Mouse (Mus musculus) kidney, adult 2 months (tissue): ENCODE data around the gene Pdcd10. TPM values are rescaled to one million over a fixed set of nuclear protein-coding genes. Genes with fewer than 3 reads are reported as not detected.

Experiments
- DNase-seq: peaks from one replicate; pipeline ENCODE4 v3.0.0; 2021
- H3K27ac ChIP-seq: fragments of 200-500 bp; 2 replicates; pipeline ENCODE4 v1.5.1; 2012; ENCODE audit warnings: low read depth, low read length, control low read depth, inconsistent platforms; ENCODE audit not compliant: insufficient read depth
- H3K27me3 ChIP-seq: fragments of 200-500 bp; replicated peaks from 2 replicates; pipeline ENCODE4 v1.6.1; 2012; ENCODE audit warnings: mild to moderate bottlenecking, moderate library complexity, low read length, inconsistent platforms; ENCODE audit not compliant: control insufficient read depth, insufficient read depth
- H3K36me3 ChIP-seq: fragments of 200-500 bp; 2 replicates; pipeline ENCODE4 v1.6.1; 2012; ENCODE audit warnings: mild to moderate bottlenecking, moderate library complexity, low read length, inconsistent platforms; ENCODE audit not compliant: control insufficient read depth, insufficient read depth
- H3K4me1 ChIP-seq: fragments of 200-500 bp; 2 replicates; pipeline ENCODE4 v1.6.1; 2011; ENCODE audit warnings: low read length; ENCODE audit not compliant: control insufficient read depth, insufficient read depth
- H3K4me3 ChIP-seq: fragments of 200-500 bp; 2 replicates; pipeline ENCODE4 v1.5.1; 2011; ENCODE audit warnings: mild to moderate bottlenecking, low read depth, low read length, control low read depth; ENCODE audit not compliant: insufficient read depth
- CTCF ChIP-seq: fragments of 200-500 bp; conservative IDR thresholded peaks from 2 replicates; pipeline ENCODE4 v1.5.1; 2011; ENCODE audit warnings: low read depth, mild to moderate bottlenecking, control low read depth, low read length, moderate library complexity, mixed read lengths; ENCODE audit not compliant: insufficient read depth, insufficient read length
- POLR2A ChIP-seq: fragments of 200-500 bp; IDR thresholded peaks from one replicate; pipeline ENCODE4 v1.6.1; 2011; ENCODE audit warnings: low read depth, low read length, control low read depth
- WGBS: fragments of 180-500 bp; shearing (Covaris S2); methylation state at CpG from one replicate; pipeline ENCODE4 v1.1.7; 2018; 5-methylcytosine and 5-hydroxymethylcytosine counted together
- polyA plus RNA-seq: library from polyadenylated mRNA; depleted of rRNA; stranded (reverse); fragments of >200 nt; gene quantifications from 2 replicates; pipeline ENCODE4 v1.2.3, GENCODE M21; 2012

Pdcd10 gene
- polyA plus RNA-seq, 1 experiment, result 9.0 TPM

DNA sequence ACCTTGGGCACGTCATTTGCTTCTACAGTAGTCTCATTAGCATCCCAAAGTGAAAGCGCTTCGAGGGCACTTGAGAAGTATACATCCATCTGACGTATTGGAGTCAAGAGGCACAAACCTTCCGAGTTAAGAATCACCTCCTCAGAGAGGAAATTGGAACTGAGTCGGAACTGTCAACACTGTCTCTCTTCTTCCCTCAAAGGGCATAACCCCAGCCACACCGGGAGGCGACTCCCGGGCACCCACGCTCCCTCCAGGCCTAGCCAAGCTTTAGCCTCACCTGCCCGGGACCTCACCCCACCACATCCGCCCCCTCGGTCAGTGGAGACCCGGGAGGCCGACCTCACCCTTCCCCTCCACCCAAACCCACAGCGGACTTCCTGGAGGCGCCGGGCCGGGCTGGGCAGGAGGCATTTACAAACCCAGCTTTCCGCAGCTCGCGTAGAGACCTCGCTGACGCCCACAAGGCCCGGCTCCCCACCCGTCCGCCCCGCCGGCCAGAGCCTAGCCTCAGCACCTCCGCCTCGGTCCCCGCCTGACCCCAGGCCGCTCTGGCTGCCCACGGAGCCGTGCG, 448 bp downstream of the Pdcd10 start:
- Histone ChIP-seq H3K4me3 (peak overlapping the region; percentile 79), H3K36me3 (no peaks in the 10 kb centered on the region), H3K27me3 (no peaks in the 10 kb centered on the region), H3K4me1 (peaks cover 8% of the 10 kb centered on the region), H3K27ac (peak overlapping the region; percentile 77)
- under 1% methylated on average over 36 of the region's 36 CpGs for WGBS
- TF ChIP-seq CTCF (no peak), POLR2A (no peak)
- no peak for DNase-seq

DNA sequence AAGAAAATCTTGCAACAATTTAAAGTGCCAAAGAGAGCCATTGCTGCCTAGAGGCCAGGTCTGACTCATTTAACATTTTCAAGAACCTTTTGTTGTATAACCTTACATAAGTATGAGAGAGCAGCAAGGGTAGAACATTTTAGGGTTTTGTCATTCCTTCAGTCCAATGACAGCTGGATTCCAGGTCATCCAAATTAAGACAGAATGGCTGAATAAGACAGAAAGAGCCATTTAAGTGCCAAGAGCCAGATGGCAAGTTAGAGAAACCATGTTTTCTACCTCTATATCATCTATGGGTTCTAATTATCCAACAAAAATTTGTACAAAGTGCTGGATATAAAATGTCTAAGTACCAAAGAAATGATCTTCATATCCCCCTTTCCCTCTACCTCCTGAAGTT, 5.4 kb downstream of the Pdcd10 start:
- H3K27ac ChIP-seq, result no peak overlapping the region
- H3K36me3 ChIP-seq, result no peaks in the 10 kb centered on the region
- no peaks in the 10 kb centered on the region for H3K27me3 ChIP-seq
- TF ChIP-seq CTCF, result no peak
- no peak for DNase-seq
- H3K4me3 ChIP-seq, result no peak overlapping the region
- peaks cover 10% of the 10 kb centered on the region for H3K4me1 ChIP-seq

DNA sequence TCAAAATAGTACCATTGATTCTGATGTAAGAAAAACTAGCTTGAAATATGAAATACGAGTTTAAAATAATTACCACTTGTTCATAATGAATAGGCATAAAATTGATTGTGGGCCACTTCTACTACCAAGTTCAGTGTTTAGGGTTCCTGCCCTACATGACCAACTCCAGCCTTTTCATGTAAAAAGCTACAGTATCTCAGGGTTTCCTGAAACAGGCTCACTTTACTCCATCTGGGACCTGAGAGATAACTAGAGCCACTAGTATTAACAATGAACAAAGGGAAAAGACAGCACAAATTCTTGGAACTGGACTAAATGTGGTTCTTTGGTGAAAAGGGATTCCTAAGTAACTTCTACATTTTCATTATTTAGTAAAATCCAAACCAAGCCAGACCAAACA, 12.4 kb downstream of the Pdcd10 start:
- Histone ChIP-seq H3K4me1 (peaks cover 4% of the 10 kb centered on the region; the same call in 1 of the 2 replicates), H3K4me3 (no peak overlapping the region), H3K27ac (no peak overlapping the region), H3K36me3 (0 out of 2 replicates have a peak, but pooled peaks cover 2% of the 10 kb centered on the region), H3K27me3 (no peaks in the 10 kb centered on the region)
- TF ChIP-seq CTCF, result no peak
- no peak for DNase-seq
- WGBS, result 92% methylated on average over 1 of the region's 1 CpGs

GRCm38 (mm10) chr3:75542852-75543251, 13.8 kb downstream of the Pdcd10 start:
- WGBS, result 60% methylated on average over 3 of the region's 3 CpGs
- no peak for TF ChIP-seq CTCF
- no peak for TF ChIP-seq POLR2A
- DNase-seq, result peak; percentile 66
- H3K36me3 ChIP-seq, result peaks cover 4% of the 10 kb centered on the region; the same call in 1 of the 2 replicates
- H3K4me1 ChIP-seq, result peaks cover 4% of the 10 kb centered on the region; the same call in 1 of the 2 replicates
- H3K4me3 ChIP-seq, result no peak overlapping the region
- H3K27ac ChIP-seq, result no peak overlapping the region
- no peaks in the 10 kb centered on the region for H3K27me3 ChIP-seq

DNA sequence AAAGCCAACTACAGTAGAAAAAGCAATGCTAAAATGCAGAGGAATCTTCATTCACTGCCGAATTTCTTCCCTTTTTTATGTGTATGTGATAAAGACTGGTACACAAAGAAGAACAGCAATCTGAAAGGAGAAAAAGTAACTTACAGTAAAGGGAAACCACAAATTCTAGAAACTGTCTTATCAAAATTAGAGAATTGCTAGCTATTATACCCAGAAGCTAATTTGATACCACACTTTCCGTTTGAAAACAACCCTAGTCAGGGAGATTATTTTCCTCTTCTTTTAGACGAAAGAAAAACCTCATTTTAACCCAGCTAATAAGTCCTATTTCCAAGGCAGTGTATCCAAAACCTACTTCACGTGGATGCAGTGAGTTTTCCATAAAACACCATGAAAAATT, 15.4 kb downstream of the Pdcd10 start:
- no peak overlapping the region for H3K27ac ChIP-seq
- peaks cover 4% of the 10 kb centered on the region; the same call in 1 of the 2 replicates for H3K4me1 ChIP-seq
- no peak for DNase-seq
- no peak overlapping the region for H3K4me3 ChIP-seq
- H3K27me3 ChIP-seq, result no peaks in the 10 kb centered on the region
- 85% methylated on average over 4 of the region's 4 CpGs for WGBS
- peaks cover 4% of the 10 kb centered on the region; the same call in 1 of the 2 replicates for H3K36me3 ChIP-seq
- TF ChIP-seq CTCF (no peak), POLR2A (no peak)

DNA sequence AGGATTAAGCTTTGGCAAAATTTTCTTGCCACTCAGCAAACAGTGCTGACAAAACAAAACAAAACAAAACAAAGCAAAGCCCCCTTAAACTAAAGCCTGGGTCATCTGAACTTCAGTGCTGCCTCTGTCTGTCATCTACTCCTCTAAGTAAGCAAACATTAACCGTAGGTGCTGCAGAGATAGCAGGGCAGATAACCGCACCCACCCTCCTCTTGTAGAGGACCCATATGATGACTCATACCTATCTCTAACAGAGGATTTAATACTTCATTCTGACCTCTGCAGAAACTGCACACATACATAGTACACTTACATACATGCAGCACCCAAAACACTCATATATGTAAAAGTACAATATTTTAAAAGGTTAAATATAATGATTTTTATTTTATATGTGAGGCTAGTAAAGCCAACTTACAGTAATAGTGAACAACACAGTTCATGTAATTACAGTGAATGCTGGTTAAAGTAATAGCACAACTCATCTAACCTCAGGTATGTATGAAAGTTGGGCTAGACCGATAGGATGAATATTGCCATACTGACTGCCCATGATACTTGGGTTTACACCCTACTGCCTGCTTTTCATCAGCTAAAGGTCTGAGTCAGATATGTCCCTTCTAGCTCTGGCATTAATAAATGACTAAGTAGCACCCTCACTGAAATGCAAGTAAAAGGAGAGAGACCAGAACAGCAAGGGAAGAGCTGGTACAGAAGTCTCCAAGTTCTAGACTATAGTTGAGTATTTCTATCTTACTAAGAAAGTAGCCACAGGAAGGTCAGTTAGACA, 22.4 kb downstream of the Pdcd10 start:
- no peaks in the 10 kb centered on the region for H3K27me3 ChIP-seq
- 70% methylated on average over 3 of the region's 3 CpGs for WGBS
- no peak for DNase-seq
- H3K36me3 ChIP-seq, result peaks cover 1% of the 10 kb centered on the region; the same call in 1 of the 2 replicates
- TF ChIP-seq POLR2A (no peak), CTCF (no peak)
- H3K27ac ChIP-seq, result no peak overlapping the region
- H3K4me1 ChIP-seq, result no peaks in the 10 kb centered on the region; the same call in 1 of the 2 replicates
- H3K4me3 ChIP-seq, result no peak overlapping the region

- Histone ChIP-seq H3K4me1 (no peaks in the 10 kb centered on the region; the same call in 1 of the 2 replicates), H3K4me3 (no peak overlapping the region), H3K27me3 (no peaks in the 10 kb centered on the region), H3K27ac (no peak overlapping the region), H3K36me3 (no peaks in the 10 kb centered on the region; the same call in none of the 2 replicates)
- DNase-seq, result no peak
- TF ChIP-seq CTCF (no peak), POLR2A (no peak)
- WGBS, result 87% methylated on average over 3 of the region's 3 CpGs
These were observed 25.6 kb downstream of the Pdcd10 start for GRCm38 (mm10) chr3:75531074-75531473.
